Mouse (Mus musculus): ENCODE data around the gene Gm11273. TPM values are rescaled to one million over a fixed set of nuclear protein-coding genes. Genes with fewer than 3 reads are reported as not detected.

Gene Gm11273
- polyA plus RNA-seq, 1 experiment from 2014 or later: 3.2 TPM

Other genes with a start within 250 kb of the Gm11273 start
- gene Gpx5, start 208.7 kb downstream of the Gm11273 start, polyA plus RNA-seq (2016; fragmentation: Nextera tagmentation; extraction: Ambion mirVana): not detected in 2 replicates
- gene Gpx6, start 189.3 kb downstream of the Gm11273 start, polyA plus RNA-seq (2016; fragmentation: Nextera tagmentation; extraction: Ambion mirVana): not detected in 2 replicates
- gene Olfr1367, start 154.5 kb downstream of the Gm11273 start, polyA plus RNA-seq (2016; fragmentation: Nextera tagmentation; extraction: Ambion mirVana): not detected in 2 replicates
- 20.3 and 20.7 TPM in 2 replicates for gene Zscan12, start 138.6 kb downstream of the Gm11273 start, polyA plus RNA-seq (2016; fragmentation: Nextera tagmentation; extraction: Ambion mirVana)
- 99.0 and 100 TPM in 2 replicates for gene Zkscan3, start 98.7 kb downstream of the Gm11273 start, polyA plus RNA-seq (2016; fragmentation: Nextera tagmentation; extraction: Ambion mirVana)
- 5.1 and 6.8 TPM in 2 replicates for gene Pgbd1, start 60.4 kb downstream of the Gm11273 start, polyA plus RNA-seq (2016; fragmentation: Nextera tagmentation; extraction: Ambion mirVana)
- 24.4 and 24.6 TPM in 2 replicates for gene Zscan26, start 47.7 kb downstream of the Gm11273 start, polyA plus RNA-seq (2016; fragmentation: Nextera tagmentation; extraction: Ambion mirVana)
- 2.5 and 2.9 TPM in 2 replicates for gene Nkapl, start 32.9 kb downstream of the Gm11273 start, polyA plus RNA-seq (2016; fragmentation: Nextera tagmentation; extraction: Ambion mirVana)
- 6.8 and 7.4 TPM in 2 replicates for gene Zkscan4, start 22.5 kb downstream of the Gm11273 start, polyA plus RNA-seq (2016; fragmentation: Nextera tagmentation; extraction: Ambion mirVana)
- not detected in 2 replicates for gene Gm10065, start 22.0 kb downstream of the Gm11273 start, polyA plus RNA-seq (2016; fragmentation: Nextera tagmentation; extraction: Ambion mirVana)
- 0.30 and 0.47 TPM in 2 replicates for gene AK157302, start 6.2 kb downstream of the Gm11273 start, polyA plus RNA-seq (2016; fragmentation: Nextera tagmentation; extraction: Ambion mirVana)
- gene Zkscan8, start 29.7 kb upstream of the Gm11273 start, polyA plus RNA-seq (2016; fragmentation: Nextera tagmentation; extraction: Ambion mirVana): 8.9 and 9.2 TPM in 2 replicates
- gene Olfr1366, start 41.4 kb upstream of the Gm11273 start, polyA plus RNA-seq (2016; fragmentation: Nextera tagmentation; extraction: Ambion mirVana): 0.21 and 0.22 TPM in 2 replicates
- gene Olfr1535, start 58.5 kb upstream of the Gm11273 start, polyA plus RNA-seq (2016; fragmentation: Nextera tagmentation; extraction: Ambion mirVana): not detected in 2 replicates
- not detected in 2 replicates for gene Olfr1364, start 80.3 kb upstream of the Gm11273 start, polyA plus RNA-seq (2016; fragmentation: Nextera tagmentation; extraction: Ambion mirVana)
- gene Olfr1362, start 112.6 kb upstream of the Gm11273 start, polyA plus RNA-seq (2016; fragmentation: Nextera tagmentation; extraction: Ambion mirVana): not detected in 2 replicates
- gene Olfr11, start 141.1 kb upstream of the Gm11273 start, polyA plus RNA-seq (2016; fragmentation: Nextera tagmentation; extraction: Ambion mirVana): not detected in 2 replicates
- gene Olfr1361, start 162.0 kb upstream of the Gm11273 start, polyA plus RNA-seq (2016; fragmentation: Nextera tagmentation; extraction: Ambion mirVana): not detected in 2 replicates
- gene Olfr1360, start 176.0 kb upstream of the Gm11273 start, polyA plus RNA-seq (2016; fragmentation: Nextera tagmentation; extraction: Ambion mirVana): not detected in 2 replicates
- gene Olfr1359, start 196.7 kb upstream of the Gm11273 start, polyA plus RNA-seq (2016; fragmentation: Nextera tagmentation; extraction: Ambion mirVana): not detected in 2 replicates
- gene Hist1h2bl, start 214.7 kb upstream of the Gm11273 start, polyA plus RNA-seq (2016; fragmentation: Nextera tagmentation; extraction: Ambion mirVana): 2.2 and 3.1 TPM in 2 replicates
- 21.4 and 30.7 TPM in 2 replicates for gene Hist1h2ai, start 215.0 kb upstream of the Gm11273 start, polyA plus RNA-seq (2016; fragmentation: Nextera tagmentation; extraction: Ambion mirVana)
- gene Hist1h3h, start 216.2 kb upstream of the Gm11273 start, polyA plus RNA-seq (2016; fragmentation: Nextera tagmentation; extraction: Ambion mirVana): 6.0 and 10.1 TPM in 2 replicates
- 5.8 TPM in 2 replicates for gene Hist1h2bm, start 220.6 kb upstream of the Gm11273 start, polyA plus RNA-seq (2016; fragmentation: Nextera tagmentation; extraction: Ambion mirVana)
- 0.97 and 1.4 TPM in 2 replicates for gene Hist1h4j, start 233.6 kb upstream of the Gm11273 start, polyA plus RNA-seq (2016; fragmentation: Nextera tagmentation; extraction: Ambion mirVana)
- 2.9 and 3.5 TPM in 2 replicates for gene Hist1h4k, start 249.1 kb upstream of the Gm11273 start, polyA plus RNA-seq (2016; fragmentation: Nextera tagmentation; extraction: Ambion mirVana)

Measured in midbrain, embryonic 12.5 days (tissue).